Mouse (Mus musculus) frontal cortex, adult (tissue): Measurements from ENCODE around the gene Padi3.

Source experiments
- ATAC-seq: cut with Nextera tagmentation; 2 replicates; pipeline ENCODE4 v1.9.2; 2017; ENCODE audit warnings: mild to moderate bottlenecking, moderate library complexity, mixed read lengths; ENCODE audit not compliant: low TSS enrichment

Padi3 gene

GRCm38 (mm10) chr4:140810458-140811260, at the start of gene Padi3:
TSS of gene Padi3 (minus strand) at chr4:140810648.
- ATAC-seq = no peak

- no peak for ATAC-seq
Measured at GRCm38 (mm10) chr4:140859291-140859690, 48.8 kb upstream of the Padi3 start.

GRCm38 (mm10) chr4:140857813-140858212, 47.4 kb upstream of the Padi3 start:
- no peak for ATAC-seq

- no peak for ATAC-seq
Measured at GRCm38 (mm10) chr4:140857041-140857440, 46.6 kb upstream of the Padi3 start.

- ATAC-seq = no peak
Measured at GRCm38 (mm10) chr4:140855151-140855550, 44.7 kb upstream of the Padi3 start.

- ATAC-seq = no peak
Measured at GRCm38 (mm10) chr4:140854455-140854864, 44.0 kb upstream of the Padi3 start.

GRCm38 (mm10) chr4:140853626-140854025, 43.2 kb upstream of the Padi3 start:
- ATAC-seq = no peak

GRCm38 (mm10) chr4:140849310-140849709, 38.9 kb upstream of the Padi3 start:
- ATAC-seq = no peak

GRCm38 (mm10) chr4:140845666-140846065, 35.2 kb upstream of the Padi3 start, which contains the start of gene Padi1:
TSS of gene Padi1 (minus strand) at chr4:140845778.
- ATAC-seq = no peak

GRCm38 (mm10) chr4:140844991-140845390, 34.5 kb upstream of the Padi3 start:
- ATAC-seq = no peak

- no peak for ATAC-seq
Measured at GRCm38 (mm10) chr4:140843670-140844280, 33.3 kb upstream of the Padi3 start.

GRCm38 (mm10) chr4:140842909-140843308, 32.5 kb upstream of the Padi3 start:
- ATAC-seq = no peak

- no peak for ATAC-seq
Measured at GRCm38 (mm10) chr4:140837879-140838278, 27.4 kb upstream of the Padi3 start.

GRCm38 (mm10) chr4:140836208-140836866, 25.9 kb upstream of the Padi3 start:
- ATAC-seq = no peak

- no peak; the same call in 1 of the 2 replicates for ATAC-seq
Measured at GRCm38 (mm10) chr4:140835682-140836081, 25.2 kb upstream of the Padi3 start.

- no peak for ATAC-seq
Measured at GRCm38 (mm10) chr4:140834327-140834934, 24.0 kb upstream of the Padi3 start.

- no peak for ATAC-seq
Measured at GRCm38 (mm10) chr4:140832821-140833220, 22.4 kb upstream of the Padi3 start.

- ATAC-seq = no peak
Measured at GRCm38 (mm10) chr4:140831808-140832207, 21.4 kb upstream of the Padi3 start.

GRCm38 (mm10) chr4:140827237-140827636, 16.8 kb upstream of the Padi3 start:
- no peak for ATAC-seq

- no peak for ATAC-seq
Measured at GRCm38 (mm10) chr4:140825942-140826341, 15.5 kb upstream of the Padi3 start.

GRCm38 (mm10) chr4:140821988-140822387, 11.5 kb upstream of the Padi3 start:
- peak; percentile 44; the same call in 1 of the 2 replicates for ATAC-seq

GRCm38 (mm10) chr4:140817413-140817812, 7.0 kb upstream of the Padi3 start:
- no peak for ATAC-seq
